Mouse (Mus musculus): ENCODE measurements around the gene Olfr720. TPM values are rescaled to one million over a fixed set of nuclear protein-coding genes. Genes with fewer than 3 reads are reported as not detected.

Olfr720 gene
- polyA plus RNA-seq (2014; fragmentation: Nextera tagmentation; extraction: Ambion mirVana) = not detected in 2 replicates

GRCm38 (mm10) chr14:14186738-14187137, at the start of gene Olfr720:
Olfr720 (minus strand) TSS chr14:14186838.
- no peak for ATAC-seq (replicated peaks; ENCODE audit: insufficient number of reproducible peaks, low FRiP score, low TSS enrichment)
- Histone ChIP-seq H3K27me3 (ENCODE audit: control insufficient read depth, insufficient read depth, low read length) (no peaks in the 10 kb centered on the region), H3K9ac (ENCODE audit: low read depth, low read length) (no peak within 1 kb of the TSS), H3K4me2 (no peak within 1 kb of the TSS), H3K9me3 (replicated peaks; ENCODE audit: control insufficient read depth, low read length) (no peaks in the 10 kb centered on the region), H3K27ac (ENCODE audit: low read depth, low read length) (no peak within 1 kb of the TSS), H3K36me3 (ENCODE audit: control insufficient read depth, insufficient read depth, low read length) (no peaks in the 10 kb centered on the region), H3K4me1 (ENCODE audit: control insufficient read depth, insufficient read depth, low read length) (no peaks in the 10 kb centered on the region), H3K4me3 (ENCODE audit: low read depth, low read length) (no peak within 1 kb of the TSS)
- WGBS (ENCODE audit: insufficient replicate concordance) = 76% methylated on average over 4 of the region's 4 CpGs

Other genes with a start within 250 kb of the Olfr720 start
- gene Atxn7, start 225.4 kb downstream of the Olfr720 start, polyA plus RNA-seq (2014; fragmentation: Nextera tagmentation; extraction: Ambion mirVana) = 3.2 and 5.2 TPM in 2 replicates
- gene Thoc7, start 225.0 kb downstream of the Olfr720 start, polyA plus RNA-seq (2014; fragmentation: Nextera tagmentation; extraction: Ambion mirVana) = 160 and 161 TPM in 2 replicates
- 204 and 218 TPM in 2 replicates for gene Psmd6, start 65.9 kb downstream of the Olfr720 start, polyA plus RNA-seq (2014; fragmentation: Nextera tagmentation; extraction: Ambion mirVana)
- gene Olfr31, start 136.0 kb upstream of the Olfr720 start, polyA plus RNA-seq (2014; fragmentation: Nextera tagmentation; extraction: Ambion mirVana) = not detected in 2 replicates
- gene Il3ra, start 159.4 kb upstream of the Olfr720 start, polyA plus RNA-seq (2014; fragmentation: Nextera tagmentation; extraction: Ambion mirVana) = 4.3 and 5.7 TPM in 2 replicates
- gene Olfr721-ps1, start 214.5 kb upstream of the Olfr720 start, polyA plus RNA-seq (2014; fragmentation: Nextera tagmentation; extraction: Ambion mirVana) = not detected in 2 replicates

All from heart, embryonic 11.5 days (tissue).